Mouse (Mus musculus): ENCODE results near the gene Atxn1. TPM values are rescaled to one million over a fixed set of nuclear protein-coding genes. Genes with fewer than 3 reads are reported as not detected.

Gene Atxn1
- polyA plus RNA-seq, 1 experiment = 2.5 TPM

GRCm38 (mm10) chr13:45807593-45808043 lies 157.2 kb downstream of the Atxn1 start:
- no peaks in the 10 kb centered on the region for H3K79me2 ChIP-seq (ENCODE audit: control insufficient read depth, insufficient read depth)
- TF ChIP-seq MYOD1 (IDR thresholded peaks at IDR 0.05; ENCODE audit: control insufficient read depth in 1 of 3, insufficient read length in 2 of 3, low read depth in 2 of 3) (no peak), TCF3 (IDR thresholded peaks at IDR 0.05; ENCODE audit: insufficient read length, low read depth) (no peak), REST (IDR thresholded peaks at IDR 0.05; ENCODE audit: insufficient read depth, insufficient read length) (no peak), MYOG (IDR thresholded peaks at IDR 0.05; ENCODE audit: control insufficient read depth in 1 of 3, insufficient read depth in 1 of 3, insufficient read length in 2 of 3, low read depth in 2 of 3) (no peak), TCF12 (IDR thresholded peaks at IDR 0.05; ENCODE audit: insufficient read depth, poor library complexity, severe bottlenecking) (no peak)
- no peak overlapping the region for H3K4me3 ChIP-seq
- H3K27me3 ChIP-seq (ENCODE audit: control insufficient read depth, insufficient read depth, insufficient read length) = no peaks in the 10 kb centered on the region
- H3K36me3 ChIP-seq (ENCODE audit: control insufficient read depth, insufficient read depth) = no peaks in the 10 kb centered on the region
- H3K4me2 ChIP-seq (ENCODE audit: low read depth) = no peak overlapping the region
- no peak overlapping the region for H3ac ChIP-seq (ENCODE audit: control insufficient read depth, insufficient read length)

- no peaks in the 10 kb centered on the region for H3K36me3 ChIP-seq (ENCODE audit: control insufficient read depth, insufficient read depth)
- H3K79me2 ChIP-seq (ENCODE audit: control insufficient read depth, insufficient read depth) = no peaks in the 10 kb centered on the region
- H3ac ChIP-seq (ENCODE audit: control insufficient read depth, insufficient read length) = no peak overlapping the region
- no peaks in the 10 kb centered on the region for H3K27me3 ChIP-seq (ENCODE audit: control insufficient read depth, insufficient read depth, insufficient read length)
- TF ChIP-seq REST (IDR thresholded peaks at IDR 0.05; ENCODE audit: insufficient read depth, insufficient read length) = no peak
- no peak for TF ChIP-seq TCF3 (IDR thresholded peaks at IDR 0.05; ENCODE audit: insufficient read length, low read depth)
- TF ChIP-seq MYOD1 (IDR thresholded peaks at IDR 0.05; ENCODE audit: control insufficient read depth in 1 of 3, insufficient read length in 2 of 3, low read depth in 2 of 3) = no peak
- no peak for TF ChIP-seq POLR2A (IDR thresholded peaks at IDR 0.05; ENCODE audit: insufficient read length, low read depth)
- no peak for TF ChIP-seq MAX (IDR thresholded peaks at IDR 0.05; ENCODE audit: low read depth)
- no peak for TF ChIP-seq SRF (IDR thresholded peaks at IDR 0.05; ENCODE audit: control insufficient read depth, insufficient read length, low read depth)
- TF ChIP-seq E2F4 (IDR thresholded peaks at IDR 0.05; ENCODE audit: insufficient read depth) = no peak
- no peak for TF ChIP-seq CEBPB (IDR thresholded peaks at IDR 0.05; ENCODE audit: insufficient read depth, poor library complexity, severe bottlenecking)
- TF ChIP-seq USF1 (IDR thresholded peaks at IDR 0.05; ENCODE audit: low read depth) = no peak
- no peak for TF ChIP-seq TCF12 (IDR thresholded peaks at IDR 0.05; ENCODE audit: insufficient read depth, poor library complexity, severe bottlenecking)
- TF ChIP-seq POLR2AphosphoS2 (IDR thresholded peaks at IDR 0.05; ENCODE audit: insufficient read length, low read depth) = no peak
- TF ChIP-seq MYOG (IDR thresholded peaks at IDR 0.05; ENCODE audit: control insufficient read depth in 1 of 3, insufficient read depth in 1 of 3, insufficient read length in 2 of 3, low read depth in 2 of 3) = no peak
- no peak overlapping the region for H3K4me2 ChIP-seq (ENCODE audit: low read depth)
- H3K4me3 ChIP-seq = no peak overlapping the region
These were observed 157.9 kb downstream of the Atxn1 start for GRCm38 (mm10) chr13:45806600-45807525.

GRCm38 (mm10) chr13:45805915-45806599 lies 158.8 kb downstream of the Atxn1 start:
- Histone ChIP-seq H3K4me2 (ENCODE audit: low read depth) (no peak overlapping the region), H3K79me2 (ENCODE audit: control insufficient read depth, insufficient read depth) (no peaks in the 10 kb centered on the region), H3K4me3 (no peak overlapping the region), H3ac (ENCODE audit: control insufficient read depth, insufficient read length) (no peak overlapping the region), H3K36me3 (ENCODE audit: control insufficient read depth, insufficient read depth) (no peaks in the 10 kb centered on the region), H3K27me3 (ENCODE audit: control insufficient read depth, insufficient read depth, insufficient read length) (no peaks in the 10 kb centered on the region)
- TF ChIP-seq TCF3 (IDR thresholded peaks at IDR 0.05; ENCODE audit: insufficient read length, low read depth) (no peak), USF1 (IDR thresholded peaks at IDR 0.05; ENCODE audit: low read depth) (no peak), POLR2AphosphoS2 (IDR thresholded peaks at IDR 0.05; ENCODE audit: insufficient read length, low read depth) (no peak), POLR2A (IDR thresholded peaks at IDR 0.05; ENCODE audit: insufficient read length, low read depth) (no peak), E2F4 (IDR thresholded peaks at IDR 0.05; ENCODE audit: insufficient read depth) (no peak), TCF12 (IDR thresholded peaks at IDR 0.05; ENCODE audit: insufficient read depth, poor library complexity, severe bottlenecking) (no peak), MYOD1 (IDR thresholded peaks at IDR 0.05; ENCODE audit: control insufficient read depth in 1 of 3, insufficient read length in 2 of 3, low read depth in 2 of 3) (no peak)

- Histone ChIP-seq H3K36me3 (ENCODE audit: control insufficient read depth, insufficient read depth) (no peaks in the 10 kb centered on the region), H3K79me2 (ENCODE audit: control insufficient read depth, insufficient read depth) (no peaks in the 10 kb centered on the region), H3K4me2 (ENCODE audit: low read depth) (no peak overlapping the region), H3ac (ENCODE audit: control insufficient read depth, insufficient read length) (no peak overlapping the region), H3K27me3 (ENCODE audit: control insufficient read depth, insufficient read depth, insufficient read length) (no peaks in the 10 kb centered on the region), H3K4me3 (no peak overlapping the region)
- TF ChIP-seq USF1 (IDR thresholded peaks at IDR 0.05; ENCODE audit: low read depth) (no peak), TCF12 (IDR thresholded peaks at IDR 0.05; ENCODE audit: insufficient read depth, poor library complexity, severe bottlenecking) (no peak), MYOG (IDR thresholded peaks at IDR 0.05; ENCODE audit: control insufficient read depth in 1 of 3, insufficient read depth in 1 of 3, insufficient read length in 2 of 3, low read depth in 2 of 3) (no peak)
These were observed 162.0 kb downstream of the Atxn1 start for GRCm38 (mm10) chr13:45802620-45803410.

Data from myocyte (in vitro differentiated cells).